Mouse (Mus musculus) heart, adult 2 months (tissue): Measurements from ENCODE around the gene Tcf7l2. TPM values are rescaled to one million over a fixed set of nuclear protein-coding genes. Genes with fewer than 3 reads are reported as not detected.

ENCODE experiments used
- DNase-seq, 2 experiments: peaks; one replicate each; pipeline ENCODE4 v3.0.0; 2021
- H3K27ac ChIP-seq: fragments of 200-600 bp; 2 replicates; pipeline ENCODE4 v1.8.1; 2022
- H3K27me3 ChIP-seq: fragments of 200-500 bp; 2 replicates; pipeline ENCODE4 v1.6.1; 2012; ENCODE audit warnings: mild to moderate bottlenecking, low read length, inconsistent platforms, mixed read lengths; ENCODE audit not compliant: control insufficient read depth, insufficient read depth
- H3K36me3 ChIP-seq: fragments of 200-500 bp; 2 replicates; pipeline ENCODE4 v1.6.1; 2012; ENCODE audit warnings: low read length, inconsistent platforms; ENCODE audit not compliant: control insufficient read depth, insufficient read depth
- H3K4me1 ChIP-seq: fragments of 200-500 bp; 2 replicates; pipeline ENCODE4 v1.6.1; 2011; ENCODE audit warnings: low read length; ENCODE audit not compliant: control insufficient read depth, insufficient read depth
- H3K4me3 ChIP-seq: fragments of 200-600 bp; 2 replicates; pipeline ENCODE4 v1.8.1; 2022
- H3K79me2 ChIP-seq: fragments of 200-500 bp; replicated peaks from 2 replicates; pipeline ENCODE4 v1.6.1; 2012; ENCODE audit warnings: mild to moderate bottlenecking, inconsistent platforms, low read length, moderate library complexity, mixed read lengths; ENCODE audit not compliant: control insufficient read depth, insufficient read depth
- H3K9ac ChIP-seq: fragments of 200-500 bp; 2 replicates; pipeline ENCODE4 v1.6.1; 2012; ENCODE audit warnings: low read depth, mild to moderate bottlenecking, control low read depth, inconsistent platforms, low read length, mixed read lengths
- CTCF ChIP-seq: fragments of 200-600 bp; IDR thresholded peaks from 2 replicates; pipeline ENCODE4 v1.8.1; 2022; ENCODE audit warnings: antibody characterized with exemption, mild to moderate bottlenecking, moderate library complexity
- EP300 ChIP-seq: fragments of 200-500 bp; IDR thresholded peaks from 2 replicates; pipeline ENCODE4 v1.6.1; 2011; ENCODE audit warnings: low read depth, low read length, control low read depth; ENCODE audit not compliant: insufficient read depth
- POLR2A ChIP-seq: fragments of 200-500 bp; IDR thresholded peaks from 2 replicates; pipeline ENCODE4 v1.6.1; 2011; ENCODE audit warnings: mild to moderate bottlenecking, low read depth, low read length, control low read depth; ENCODE audit not compliant: insufficient read depth
- WGBS: fragments of 180-500 bp; shearing (Covaris S2); methylation state at CpG from one replicate; pipeline ENCODE4 v1.1.7; 2018; 5-methylcytosine and 5-hydroxymethylcytosine counted together
- intact Hi-C: fragments of 180-260 bp; cut with DNase I; formaldehyde crosslinking; loops from one replicate; pipeline ENCODE4 v1.15.1; 2025
- long read RNA-seq: library from polyadenylated mRNA; stranded (forward); transcript quantifications from one replicate; pipeline ENCODE4 v2.0.0, GENCODE M21; 2021
- polyA plus RNA-seq: library from polyadenylated mRNA; depleted of rRNA; stranded (reverse); fragments of >200 nt; gene quantifications from 2 replicates; pipeline ENCODE4 v1.2.3, GENCODE M21; 2012; rRNA removed
- total RNA-seq, 2 experiments: library from RNA; stranded (reverse); gene quantifications; 2 replicates each; pipeline ENCODE4 v1.2.3; 2021

The Tcf7l2 gene
- total RNA-seq = 10 to 100 TPM; 13.9 to 14.4 TPM
- polyA plus RNA-seq = 11.1 TPM in 2 replicates
- long read RNA-seq, partial matches to known transcripts = 2 of 5 reads
- long read RNA-seq, other reads (novel, unspliced or antisense) = 3 of 5 reads

DNA sequence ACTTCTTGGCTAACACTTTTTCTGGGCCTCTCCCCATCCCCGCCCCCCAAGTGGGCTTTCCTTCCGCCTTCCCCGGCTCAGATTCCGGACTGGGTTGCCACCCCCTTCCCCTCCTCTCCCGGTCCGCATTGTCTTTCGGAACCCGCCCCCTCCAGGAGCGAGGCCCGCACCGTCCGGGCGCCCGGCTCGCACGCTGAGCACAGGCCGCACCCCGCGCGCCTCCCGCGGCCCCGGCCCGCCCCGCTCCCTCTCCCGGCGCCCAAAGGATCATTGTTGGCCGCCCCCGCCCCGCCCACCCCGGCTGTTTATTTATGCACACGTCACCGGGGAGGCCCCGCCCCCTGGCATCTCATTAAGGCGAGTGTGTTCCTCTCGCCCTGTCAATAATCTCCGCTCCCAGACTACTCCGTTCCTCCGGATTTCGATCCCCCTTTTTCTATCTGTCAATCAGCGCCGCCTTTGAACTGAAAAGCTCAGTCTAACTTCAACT, at the start of gene Tcf7l2:
TSS of gene Tcf7l2 (plus strand) at position 382 of the 490 bp plus-strand sequence.
- peak within 1 kb of the TSS; percentile 97 for H3K9ac ChIP-seq
- 2% methylated on average over 42 of the region's 42 CpGs for WGBS
- no peaks in the 10 kb centered on the region for H3K27me3 ChIP-seq
- H3K4me3 ChIP-seq = peak within 1 kb of the TSS; percentile 67
- peak; percentile 90 to 93 for DNase-seq
- H3K4me1 ChIP-seq = peaks cover 2% of the 10 kb centered on the region
- peak within 1 kb of the TSS; percentile 98 for H3K27ac ChIP-seq
- intact Hi-C loops = loop anchor here (5.0 kb wide), 1 partner anchor 99 kb away; no protein-coding TSS in a partner anchor
- peaks cover 2% of the 10 kb centered on the region for H3K36me3 ChIP-seq
- no peaks in the 10 kb centered on the region for H3K79me2 ChIP-seq
- TF ChIP-seq EP300 (0 out of 2 replicates have a peak, but pooled peaks have one; percentile 49), POLR2A (peak; percentile 88), CTCF (no peak)

DNA sequence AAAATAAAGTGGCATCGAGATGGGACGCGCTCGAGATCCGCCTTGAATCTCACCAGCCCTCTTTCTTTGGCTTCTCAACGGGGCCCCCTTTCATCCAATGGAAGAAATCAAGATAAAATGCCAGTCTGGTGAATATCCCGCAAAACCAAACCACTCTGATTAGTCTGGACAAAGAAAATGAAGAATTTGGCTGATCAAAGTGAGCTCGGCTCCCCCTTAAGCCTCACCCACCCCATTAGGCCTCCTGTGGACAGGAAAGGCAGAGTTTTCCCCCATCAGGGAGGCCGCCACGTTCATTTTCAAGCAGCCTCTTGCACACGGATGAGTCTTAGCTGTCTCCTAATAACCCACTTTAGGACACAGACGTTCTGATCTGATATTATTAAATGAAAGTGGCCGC, 47.0 kb upstream of the Tcf7l2 start:
- DNase-seq = no peak

DNA sequence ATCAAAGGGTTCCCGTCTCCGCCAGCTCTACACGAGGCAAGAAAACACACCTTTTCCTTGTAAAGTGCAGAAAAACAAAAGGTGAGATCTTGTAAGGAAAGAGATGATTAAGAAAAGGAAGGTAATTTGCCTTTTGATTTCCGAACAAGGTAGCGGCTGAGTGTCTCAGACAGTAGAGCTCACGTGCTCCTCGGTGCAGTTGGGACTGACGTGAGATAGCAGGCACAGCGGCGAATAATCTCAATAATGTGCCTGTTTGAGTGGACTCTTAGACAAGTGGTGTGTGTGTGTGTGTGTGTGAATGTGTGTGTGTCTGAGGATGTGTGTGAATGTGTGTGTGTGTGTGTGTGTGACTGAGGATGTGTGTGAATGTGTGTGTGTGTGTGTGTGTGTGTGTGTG, 46.2 kb upstream of the Tcf7l2 start:
- no peaks in the 10 kb centered on the region for H3K36me3 ChIP-seq
- no peak overlapping the region for H3K4me3 ChIP-seq
- H3K9ac ChIP-seq = no peak overlapping the region
- no peaks in the 10 kb centered on the region for H3K4me1 ChIP-seq
- H3K79me2 ChIP-seq = no peaks in the 10 kb centered on the region
- H3K27ac ChIP-seq = no peak overlapping the region
- DNase-seq = no peak
- no peak for TF ChIP-seq POLR2A
- no peak for TF ChIP-seq EP300
- no peak for TF ChIP-seq CTCF
- no peaks in the 10 kb centered on the region for H3K27me3 ChIP-seq
- 55% methylated on average over 10 of the region's 10 CpGs for WGBS
- intact Hi-C loops = no loop called here

More for the DNA sequence above, 47.0 kb upstream of the Tcf7l2 start:
- no peak overlapping the region for H3K9ac ChIP-seq
- no peak overlapping the region for H3K27ac ChIP-seq
- H3K4me1 ChIP-seq = no peaks in the 10 kb centered on the region
- no peaks in the 10 kb centered on the region for H3K79me2 ChIP-seq
- TF ChIP-seq EP300 (no peak), CTCF (no peak), POLR2A (no peak)
- 56% methylated on average over 13 of the region's 13 CpGs for WGBS
- H3K27me3 ChIP-seq = no peaks in the 10 kb centered on the region
- H3K36me3 ChIP-seq = no peaks in the 10 kb centered on the region
- intact Hi-C loops = no loop called here
- no peak overlapping the region for H3K4me3 ChIP-seq

- H3K27ac ChIP-seq = no peak overlapping the region
- TF ChIP-seq EP300 = no peak
- no peak for TF ChIP-seq CTCF
- no peak for TF ChIP-seq POLR2A
- H3K9ac ChIP-seq = no peak overlapping the region
- WGBS = 42% methylated on average over 5 of the region's 5 CpGs
- no peak overlapping the region for H3K4me3 ChIP-seq
- intact Hi-C loops = no loop called here
- no peaks in the 10 kb centered on the region for H3K36me3 ChIP-seq
- no peak for DNase-seq
- no peaks in the 10 kb centered on the region for H3K79me2 ChIP-seq
- H3K4me1 ChIP-seq = no peaks in the 10 kb centered on the region
- no peaks in the 10 kb centered on the region for H3K27me3 ChIP-seq
Measured at GRCm38 (mm10) chr19:55698892-55699291, 42.7 kb upstream of the Tcf7l2 start.

GRCm38 (mm10) chr19:55700214-55700568, 41.4 kb upstream of the Tcf7l2 start:
- no peaks in the 10 kb centered on the region for H3K4me1 ChIP-seq
- WGBS = 36% methylated on average over 6 of the region's 6 CpGs
- H3K79me2 ChIP-seq = no peaks in the 10 kb centered on the region
- no peaks in the 10 kb centered on the region for H3K27me3 ChIP-seq
- no peak for DNase-seq
- H3K27ac ChIP-seq = no peak overlapping the region
- no peaks in the 10 kb centered on the region for H3K36me3 ChIP-seq
- no peak overlapping the region for H3K4me3 ChIP-seq
- intact Hi-C loops = loop anchor here (5.0 kb wide), 1 partner anchor 58 kb away; no protein-coding TSS in a partner anchor
- TF ChIP-seq POLR2A (no peak), CTCF (no peak), EP300 (no peak)
- no peak overlapping the region for H3K9ac ChIP-seq

GRCm38 (mm10) chr19:55700569-55701282, 40.9 kb upstream of the Tcf7l2 start:
- Histone ChIP-seq H3K4me1 (no peaks in the 10 kb centered on the region), H3K27me3 (no peaks in the 10 kb centered on the region), H3K27ac (no peak overlapping the region), H3K9ac (no peak overlapping the region), H3K4me3 (no peak overlapping the region), H3K79me2 (no peaks in the 10 kb centered on the region), H3K36me3 (no peaks in the 10 kb centered on the region)
- peak in 1 of 2 experiments; percentile 24 for DNase-seq
- TF ChIP-seq POLR2A (no peak), EP300 (no peak), CTCF (no peak)
- intact Hi-C loops = loop anchor here (5.0 kb wide), 1 partner anchor 58 kb away; no protein-coding TSS in a partner anchor
- 23% methylated on average over 11 of the region's 11 CpGs for WGBS
